ENCODE assay signal across 11 mouse cellular contexts in genomic region chr7:130993907-130994306, GRCm38 (mm10). TPM values are rescaled to one million over a fixed set of nuclear protein-coding genes. Genes with fewer than 3 reads are reported as not detected.
A peak's percentile ranks its signal among the peaks of the same experiment; 100 is the strongest.
DNase-seq lines count a peak whose midpoint lies in the region; ATAC-seq and TF ChIP-seq lines count a peak whose summit lies in the region.
"Had no signal": no experiment of that assay in that cellular context is flagged by ENCODE, and none has a peak within 500 bp of the region (broad histone marks: within the 10 kb centered on the region; RNA-seq: fewer than 3 reads in every experiment).

No protein-coding gene starts in this region.

- H3K4me2 ChIP-seq in embryonic facial prominence, embryonic 11.5 days (ENCODE audit: low read depth, low read length) = no peak overlapping the region
- H3K4me2 ChIP-seq in liver, postnatal 0 days (ENCODE audit: low read depth, low read length) = no peak overlapping the region
- H3K4me2 ChIP-seq: forebrain, embryonic 15.5 days had no signal

- H3K9ac ChIP-seq in embryonic facial prominence, embryonic 11.5 days (replicated peaks; ENCODE audit: low read length) = no peak overlapping the region
- H3K9ac ChIP-seq in liver, postnatal 0 days (replicated peaks) = no peak overlapping the region
- H3K9ac ChIP-seq: forebrain, embryonic 15.5 days had no signal

- H3K36me3 ChIP-seq in embryonic facial prominence, embryonic 11.5 days (replicated peaks; ENCODE audit: control insufficient read depth, insufficient read depth, low read depth, low read length) = no peaks in the 10 kb centered on the region
- no peaks in the 10 kb centered on the region for H3K36me3 ChIP-seq in embryonic facial prominence, embryonic 10.5 days (replicated peaks)
- no peaks in the 10 kb centered on the region for H3K36me3 ChIP-seq in liver, postnatal 0 days (replicated peaks; ENCODE audit: insufficient read depth, low read length)
- H3K36me3 ChIP-seq: forebrain, embryonic 15.5 days had no signal

- TF ChIP-seq CTCF in liver, postnatal 0 days (IDR thresholded peaks at IDR 0.05; ENCODE audit: low read depth) = peak; percentile 64

- TF ChIP-seq EP300 in liver, postnatal 0 days (IDR thresholded peaks at IDR 0.05; ENCODE audit: low read depth) = no peak

- H3K4me1 ChIP-seq in embryonic facial prominence, embryonic 11.5 days (ENCODE audit: control insufficient read depth, insufficient read depth, low read length) = no peaks in the 10 kb centered on the region
- H3K4me1 ChIP-seq in embryonic facial prominence, embryonic 10.5 days = no peaks in the 10 kb centered on the region
- H3K4me1 ChIP-seq in liver, postnatal 0 days (ENCODE audit: insufficient read depth) = no peaks in the 10 kb centered on the region
- H3K4me1 ChIP-seq: forebrain, embryonic 15.5 days; megakaryocyte, embryonic 14.5 days had no signal

- DNase-seq in embryonic facial prominence, embryonic 11.5 days (ENCODE audit: low spot score) = peak; percentile 44
- no peak for DNase-seq in embryonic facial prominence, embryonic 10.5 days (ENCODE audit: low spot score)
- no peak for DNase-seq in liver, postnatal 0 days
- DNase-seq in liver = no peak
- peak; percentile 59 for DNase-seq in NIH3T3 (ENCODE audit: low read depth)
- no peak for DNase-seq in testis, postnatal 10 days (ENCODE audit: low spot score)
- DNase-seq: right cerebral cortex, adult 18-20 months had no signal

- H3K27me3 ChIP-seq in embryonic facial prominence, embryonic 11.5 days (ENCODE audit: control insufficient read depth, insufficient read depth, low read length) = no peaks in the 10 kb centered on the region
- no peaks in the 10 kb centered on the region for H3K27me3 ChIP-seq in embryonic facial prominence, embryonic 10.5 days (replicated peaks; ENCODE audit: low read depth, poor library complexity, severe bottlenecking)
- no peaks in the 10 kb centered on the region for H3K27me3 ChIP-seq in liver, postnatal 0 days (ENCODE audit: insufficient read depth, low read length)
- H3K27me3 ChIP-seq: forebrain, embryonic 15.5 days; megakaryocyte, embryonic 14.5 days had no signal

- 56% methylated on average over 8 of the region's 8 CpGs for WGBS in embryonic facial prominence, embryonic 11.5 days
- 50% methylated on average over 8 of the region's 8 CpGs for WGBS in embryonic facial prominence, embryonic 10.5 days
- 44% methylated on average over 8 of the region's 8 CpGs for WGBS in liver, postnatal 0 days (ENCODE audit: insufficient replicate concordance)

- no peak for ATAC-seq in embryonic facial prominence, embryonic 11.5 days (replicated peaks; ENCODE audit: insufficient number of reproducible peaks, low FRiP score, low TSS enrichment, low read depth)
- ATAC-seq in liver, postnatal 0 days = no peak
- 0 out of 2 replicates have a peak, but pooled peaks have one; percentile 47 for ATAC-seq in megakaryocyte-erythroid progenitor cell, adult 5-6 weeks (replicated peaks; ENCODE audit: low FRiP score, low TSS enrichment, poor library complexity, severe bottlenecking)
- no peak for ATAC-seq in megakaryocyte, adult 5-6 weeks (ENCODE audit: poor library complexity, severe bottlenecking)
- ATAC-seq: forebrain, embryonic 15.5 days had no signal

- H3K4me3 ChIP-seq in embryonic facial prominence, embryonic 11.5 days (ENCODE audit: low read depth, low read length) = no peak overlapping the region
- H3K4me3 ChIP-seq in embryonic facial prominence, embryonic 10.5 days = no peak overlapping the region
- no peak overlapping the region for H3K4me3 ChIP-seq in liver, postnatal 0 days (ENCODE audit: low read depth, low read length)
- H3K4me3 ChIP-seq: forebrain, embryonic 15.5 days; megakaryocyte, embryonic 14.5 days had no signal

- H3K27ac ChIP-seq in embryonic facial prominence, embryonic 11.5 days (replicated peaks; ENCODE audit: low read depth, low read length) = no peak overlapping the region
- no peak overlapping the region for H3K27ac ChIP-seq in embryonic facial prominence, embryonic 10.5 days (replicated peaks)
- no peak overlapping the region for H3K27ac ChIP-seq in liver, postnatal 0 days (ENCODE audit: low read depth)
- H3K27ac ChIP-seq: forebrain, embryonic 15.5 days had no signal

- H3K9me3 ChIP-seq in embryonic facial prominence, embryonic 11.5 days (replicated peaks; ENCODE audit: control insufficient read depth, low read length) = no peaks in the 10 kb centered on the region
- no peaks in the 10 kb centered on the region for H3K9me3 ChIP-seq in embryonic facial prominence, embryonic 10.5 days
- H3K9me3 ChIP-seq in liver, postnatal 0 days (ENCODE audit: low read length) = no peaks in the 10 kb centered on the region
- H3K9me3 ChIP-seq: forebrain, embryonic 15.5 days; megakaryocyte, embryonic 14.5 days had no signal

RNA-seq across cellular contexts. Expression of gene Dmbt1, which starts 37.9 kb away (rescaled TPM):
- not detected in 2 replicates for polyA plus RNA-seq in embryonic facial prominence, embryonic 11.5 days (2014; fragmentation: Nextera tagmentation; extraction: Ambion mirVana)
- polyA plus RNA-seq in embryonic facial prominence, embryonic 10.5 days (2016; fragmentation: Nextera tagmentation; extraction: Ambion mirVana) = not detected in 2 replicates
- polyA plus RNA-seq in liver, postnatal 0 days (2015; fragmentation: Nextera tagmentation; extraction: Ambion mirVana) = 0.27 and 1.2 TPM in 2 replicates
- not detected in 2 replicates for total RNA-seq in megakaryocyte-erythroid progenitor cell, adult 5-6 weeks (2014; fragmentation: Nextera tagmentation)
- total RNA-seq in megakaryocyte-erythroid progenitor cell, adult 5-6 weeks (2017) = not detected in 2 replicates
- not detected in 2 replicates for total RNA-seq in megakaryocyte, adult 5-6 weeks (2015)
- total RNA-seq in megakaryocyte, adult 5-6 weeks (2017) = not detected in 2 replicates
- polyA plus RNA-seq: forebrain, embryonic 15.5 days had no signal

RNA-seq across cellular contexts. Expression of gene Htra1, which starts 58.0 kb away (rescaled TPM):
- 6.7 and 8.3 TPM in 2 replicates for polyA plus RNA-seq in embryonic facial prominence, embryonic 11.5 days (2014; fragmentation: Nextera tagmentation; extraction: Ambion mirVana)
- 3.2 and 3.3 TPM in 2 replicates for polyA plus RNA-seq in embryonic facial prominence, embryonic 10.5 days (2016; fragmentation: Nextera tagmentation; extraction: Ambion mirVana)
- 0.61 and 0.83 TPM in 2 replicates for polyA plus RNA-seq in liver, postnatal 0 days (2015; fragmentation: Nextera tagmentation; extraction: Ambion mirVana)
- total RNA-seq in megakaryocyte-erythroid progenitor cell, adult 5-6 weeks (2014; fragmentation: Nextera tagmentation) = 0.45 TPM in 1 of 2 replicates, not detected in the other
- total RNA-seq in megakaryocyte-erythroid progenitor cell, adult 5-6 weeks (2017) = not detected in 2 replicates
- 0.68 TPM in 1 of 2 replicates, not detected in the other for total RNA-seq in megakaryocyte, adult 5-6 weeks (2015)
- total RNA-seq in megakaryocyte, adult 5-6 weeks (2017) = 0.65 TPM in 1 of 2 replicates, not detected in the other

Comparison
In these comparisons a context has a peak if more than half of its experiments do, and no peak if none do; other contexts are left out.
1. DNase-seq: peak in embryonic facial prominence, embryonic 11.5 days (single experiment) and NIH3T3 (single experiment); none in embryonic facial prominence, embryonic 10.5 days (single experiment), liver, postnatal 0 days (single experiment), liver (single experiment) and testis, postnatal 10 days (single experiment).